Mouse (Mus musculus) olfactory bulb, adult 2 months (tissue): ENCODE measurements around the gene Skida1. TPM values are rescaled to one million over a fixed set of nuclear protein-coding genes. Genes with fewer than 3 reads are reported as not detected.
A peak's percentile ranks its signal among the peaks of the same experiment; 100 is the strongest.

ENCODE experiments used
- H3K27ac ChIP-seq: fragments of 200-500 bp; 2 replicates; pipeline ENCODE4 v1.5.1; 2012; ENCODE audit warnings: low read depth, low read length; ENCODE audit not compliant: insufficient read depth
- H3K4me1 ChIP-seq: fragments of 200-500 bp; 2 replicates; pipeline ENCODE4 v1.6.1; 2012; ENCODE audit warnings: low read length; ENCODE audit not compliant: control insufficient read depth, insufficient read depth
- H3K4me3 ChIP-seq: fragments of 200-500 bp; 2 replicates; pipeline ENCODE4 v1.5.1; 2012; ENCODE audit warnings: mild to moderate bottlenecking, low read depth, low read length, moderate library complexity; ENCODE audit not compliant: insufficient read depth
- CTCF ChIP-seq: fragments of 200-500 bp; IDR thresholded peaks from 2 replicates; pipeline ENCODE4 v1.5.1; 2012; ENCODE audit warnings: low read depth, mild to moderate bottlenecking, low read length, moderate library complexity; ENCODE audit not compliant: insufficient read depth
- POLR2A ChIP-seq: fragments of 200-500 bp; IDR thresholded peaks from 2 replicates; pipeline ENCODE4 v1.6.1; 2012; ENCODE audit warnings: mild to moderate bottlenecking, low read depth, low read length, moderate library complexity; ENCODE audit not compliant: insufficient read depth
- WGBS: fragments of 180-500 bp; shearing (Covaris S2); methylation state at CpG from one replicate; pipeline ENCODE4 v1.1.7; 2018; 5-methylcytosine and 5-hydroxymethylcytosine counted together
- polyA plus RNA-seq: library from polyadenylated mRNA; stranded (reverse); fragments of >200 nt; gene quantifications from 2 replicates; pipeline ENCODE4 v1.2.4, GENCODE M21; 2012; ENCODE audit warnings: low replicate concordance; ENCODE audit not compliant: missing spikeins, insufficient read depth, insufficient read length

The Skida1 gene
- polyA plus RNA-seq, 1 experiment, result not detected

DNA sequence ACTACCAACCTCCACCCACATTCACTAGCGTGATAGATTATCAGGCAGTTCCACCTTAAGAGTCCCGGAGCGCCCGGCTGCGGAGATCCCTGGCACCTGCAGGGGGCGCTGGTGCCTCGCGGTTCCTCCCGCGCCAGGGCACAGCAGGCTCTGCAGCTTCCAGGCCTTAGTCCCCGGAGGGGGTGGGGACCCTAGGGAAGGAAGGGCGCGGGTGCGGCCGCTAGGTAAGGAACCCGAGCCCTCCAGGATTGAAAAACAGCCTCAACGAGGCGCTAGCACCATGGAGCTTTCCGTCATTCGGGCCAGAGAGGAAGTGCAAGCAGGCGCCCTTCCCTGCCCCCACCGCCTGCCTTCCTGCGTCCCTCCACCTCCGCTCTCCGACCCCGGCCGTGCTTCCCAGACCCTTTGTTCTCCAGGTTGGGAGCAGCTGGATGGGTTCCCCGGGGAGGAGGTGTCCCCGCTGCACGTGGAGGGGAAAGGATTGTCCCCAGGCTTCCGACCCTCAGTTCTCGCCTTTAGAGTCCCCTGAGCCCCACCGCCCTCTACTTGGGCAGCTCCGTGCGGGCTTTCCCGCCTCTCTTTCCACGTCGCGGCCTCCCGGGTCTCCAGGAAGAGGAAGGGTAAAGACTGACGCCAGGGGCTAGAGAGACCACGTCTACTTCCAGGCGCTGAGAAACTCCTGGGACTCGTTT is 21.3 kb downstream of the Skida1 start:
- H3K4me3 ChIP-seq, result peak overlapping the region; percentile 82
- peak overlapping the region; percentile 14 for H3K27ac ChIP-seq
- peaks cover 20% of the 10 kb centered on the region for H3K4me1 ChIP-seq
- TF ChIP-seq POLR2A, result no peak
- TF ChIP-seq CTCF, result peak; percentile 99
- WGBS, result under 1% methylated on average over 44 of the region's 44 CpGs

DNA sequence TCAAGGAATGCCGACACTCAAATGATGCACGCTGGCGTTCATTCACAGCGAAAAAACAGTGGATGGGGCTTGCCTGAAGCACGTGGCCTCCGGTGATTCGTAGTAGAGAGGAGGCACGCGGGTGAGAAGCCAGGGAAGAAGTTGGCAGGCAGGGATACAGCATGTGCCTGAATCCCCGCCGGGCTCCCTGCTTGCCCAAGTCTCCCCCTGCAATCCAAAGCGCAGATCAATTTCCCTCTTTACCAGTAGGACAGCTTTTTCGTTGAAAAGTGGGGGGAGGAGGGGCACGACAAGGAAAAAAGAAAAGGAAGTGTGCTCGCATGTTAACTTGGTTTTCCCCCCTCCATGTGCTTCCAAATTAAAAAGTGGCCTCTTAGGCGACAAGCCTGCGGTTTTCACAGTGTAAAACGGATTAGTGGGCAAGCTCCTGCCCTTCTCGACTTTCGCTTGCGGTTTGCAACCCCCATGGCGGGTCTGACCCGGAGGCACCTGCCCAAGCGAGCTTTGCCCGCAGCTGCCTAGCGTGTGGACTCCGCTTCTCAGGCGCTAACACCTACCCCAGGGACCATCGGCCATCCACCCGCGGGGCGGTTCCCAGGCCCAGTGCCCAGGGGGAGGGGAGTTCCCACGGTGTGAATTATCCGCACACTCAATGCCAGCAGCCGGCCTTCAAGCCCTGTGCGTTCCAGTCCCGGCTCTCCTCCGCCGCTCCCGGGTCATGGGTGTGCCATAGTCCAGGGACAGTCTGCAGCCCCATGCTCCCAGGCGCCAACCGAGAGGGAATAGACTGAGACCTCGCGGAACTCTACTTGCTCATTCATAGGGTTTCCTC is 22.5 kb downstream of the Skida1 start:
- TF ChIP-seq POLR2A (no peak), CTCF (no peak)
- H3K4me1 ChIP-seq, result peaks cover 20% of the 10 kb centered on the region
- H3K4me3 ChIP-seq, result peak overlapping the region; percentile 35
- WGBS, result 1% methylated on average over 44 of the region's 44 CpGs
- no peak overlapping the region for H3K27ac ChIP-seq

DNA sequence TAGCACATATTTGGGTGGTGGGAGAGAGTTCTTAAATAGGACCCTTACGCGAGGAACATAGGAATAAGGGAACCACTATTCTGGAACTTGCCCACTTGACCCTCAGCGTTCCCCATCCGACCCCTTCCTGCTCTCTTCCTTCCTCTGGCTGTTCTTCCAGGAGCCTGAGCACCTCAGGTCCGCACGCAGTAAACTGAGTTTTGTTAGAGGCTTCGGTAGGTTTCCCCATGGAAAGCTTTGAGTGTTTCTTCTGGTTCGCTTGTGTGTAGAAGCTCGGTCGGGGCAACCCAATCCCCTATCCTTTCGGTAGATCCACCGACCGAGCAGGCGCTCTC is 23.1 kb downstream of the Skida1 start:
- Histone ChIP-seq H3K27ac (no peak overlapping the region), H3K4me3 (peak overlapping the region; percentile 35), H3K4me1 (peaks cover 20% of the 10 kb centered on the region)
- WGBS, result 9% methylated on average over 14 of the region's 14 CpGs
- TF ChIP-seq CTCF (no peak), POLR2A (no peak)

DNA sequence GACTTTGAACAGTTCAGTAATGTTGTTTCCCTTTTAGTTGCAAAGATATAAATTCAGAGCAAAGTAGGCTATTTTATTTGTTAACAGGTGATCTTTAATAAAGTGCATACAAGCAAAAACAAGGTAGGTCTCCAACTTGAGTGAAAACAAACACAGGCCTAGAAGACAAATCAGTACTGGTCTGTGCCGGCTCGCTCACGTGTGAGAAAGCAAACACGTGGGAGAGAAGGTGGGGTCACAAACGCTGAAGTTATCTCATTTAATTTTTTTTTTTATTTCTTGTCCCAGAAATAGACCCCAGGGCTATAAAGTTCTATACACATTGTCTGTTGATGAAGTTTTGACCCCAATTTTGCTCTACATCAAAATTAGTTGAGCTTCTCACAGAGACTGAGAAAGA is 23.7 kb downstream of the Skida1 start:
- Histone ChIP-seq H3K27ac (no peak overlapping the region), H3K4me1 (peaks cover 20% of the 10 kb centered on the region), H3K4me3 (no peak overlapping the region)
- TF ChIP-seq POLR2A, result no peak
- no peak for TF ChIP-seq CTCF
- 89% methylated on average over 5 of the region's 5 CpGs for WGBS

DNA sequence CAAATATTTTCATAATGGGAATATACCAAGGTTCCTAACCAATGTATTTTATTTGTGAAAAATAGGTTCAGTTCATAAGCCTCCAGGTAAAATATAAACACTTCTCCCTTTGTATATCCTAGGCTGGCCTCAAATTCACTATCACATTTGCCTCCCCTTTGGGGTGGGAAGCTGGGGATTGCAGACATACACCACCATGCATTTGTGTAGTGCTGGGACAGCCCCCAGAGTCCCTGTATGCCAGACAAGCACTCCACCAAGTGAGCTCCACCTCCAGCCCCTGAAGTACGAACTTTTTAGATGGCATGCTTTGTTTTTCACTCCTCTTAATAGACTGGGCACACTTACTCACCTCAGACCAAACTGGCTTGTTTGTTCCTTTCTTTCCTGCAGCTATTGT is 26.0 kb downstream of the Skida1 start:
- no peak for TF ChIP-seq POLR2A
- TF ChIP-seq CTCF, result no peak
- Histone ChIP-seq H3K27ac (no peak overlapping the region), H3K4me1 (peaks cover 15% of the 10 kb centered on the region), H3K4me3 (no peak overlapping the region)
- WGBS, result 73% methylated on average over 1 of the region's 1 CpGs

DNA sequence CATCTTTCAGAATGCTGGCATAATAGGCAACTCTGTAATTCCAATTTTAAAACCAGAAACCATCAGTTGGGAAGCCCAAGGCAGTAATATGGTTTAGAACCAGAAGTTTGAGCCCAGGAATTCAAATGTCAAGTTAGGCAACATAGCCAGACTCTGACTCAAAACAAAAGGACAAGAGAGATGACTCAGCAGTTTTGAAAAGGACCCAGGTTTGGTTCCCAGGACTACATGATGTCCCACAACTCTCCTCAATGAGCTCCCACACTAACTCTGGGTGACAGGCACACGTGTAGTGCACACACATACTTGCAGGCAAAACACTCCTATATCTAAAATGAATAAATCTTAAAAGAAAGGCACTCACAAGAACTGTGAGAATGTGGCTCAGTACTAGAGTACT is 29.7 kb downstream of the Skida1 start:
- TF ChIP-seq CTCF (no peak), POLR2A (no peak)
- 84% methylated on average over 1 of the region's 1 CpGs for WGBS
- Histone ChIP-seq H3K27ac (no peak overlapping the region), H3K4me1 (no peaks in the 10 kb centered on the region), H3K4me3 (no peak overlapping the region)

DNA sequence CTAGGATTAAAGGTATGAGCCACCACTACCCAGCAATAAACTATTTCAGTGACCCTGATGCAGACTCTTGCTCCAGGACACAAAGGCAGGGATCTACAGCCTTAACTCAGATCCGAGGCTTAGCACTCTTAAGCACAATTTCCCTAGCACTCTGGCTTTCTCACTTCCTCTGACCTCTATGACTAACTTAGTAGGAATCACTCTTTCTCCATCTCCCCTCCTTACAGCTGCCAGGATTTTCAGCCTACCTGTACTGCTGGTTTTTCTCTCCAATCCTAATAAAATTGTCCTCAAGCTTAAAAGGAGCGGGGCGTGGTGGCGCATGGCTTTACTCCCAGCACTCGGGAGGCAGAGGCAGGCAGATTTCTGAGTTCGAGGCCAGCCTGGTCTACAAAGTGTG is 31.5 kb downstream of the Skida1 start:
- 98% methylated on average over 6 of the region's 6 CpGs for WGBS
- no peak for TF ChIP-seq CTCF
- no peak for TF ChIP-seq POLR2A
- no peak overlapping the region for H3K4me3 ChIP-seq
- H3K4me1 ChIP-seq, result no peaks in the 10 kb centered on the region
- no peak overlapping the region for H3K27ac ChIP-seq

DNA sequence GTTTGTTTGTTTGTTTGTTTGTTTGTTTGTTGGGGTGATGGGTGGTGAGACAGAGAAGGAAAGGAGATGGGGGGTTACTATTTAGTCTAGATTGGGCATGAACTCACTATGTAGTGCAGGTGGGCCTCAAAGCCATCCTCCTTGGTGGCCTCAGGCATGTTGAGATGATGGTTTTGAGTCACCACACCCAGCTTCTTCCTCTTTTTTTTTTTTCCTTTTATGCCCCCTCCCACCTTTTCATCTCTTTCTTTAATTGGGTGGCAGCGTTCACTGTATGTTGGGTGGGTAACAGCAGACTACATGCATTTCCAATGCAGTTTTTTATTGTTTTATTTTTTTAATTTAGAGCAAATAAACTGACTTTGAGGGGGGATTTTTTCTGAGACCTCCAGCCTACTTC is 32.2 kb downstream of the Skida1 start:
- 96% methylated on average over 1 of the region's 1 CpGs for WGBS
- H3K27ac ChIP-seq, result no peak overlapping the region
- H3K4me3 ChIP-seq, result no peak overlapping the region
- H3K4me1 ChIP-seq, result no peaks in the 10 kb centered on the region
- TF ChIP-seq CTCF (no peak), POLR2A (no peak)

DNA sequence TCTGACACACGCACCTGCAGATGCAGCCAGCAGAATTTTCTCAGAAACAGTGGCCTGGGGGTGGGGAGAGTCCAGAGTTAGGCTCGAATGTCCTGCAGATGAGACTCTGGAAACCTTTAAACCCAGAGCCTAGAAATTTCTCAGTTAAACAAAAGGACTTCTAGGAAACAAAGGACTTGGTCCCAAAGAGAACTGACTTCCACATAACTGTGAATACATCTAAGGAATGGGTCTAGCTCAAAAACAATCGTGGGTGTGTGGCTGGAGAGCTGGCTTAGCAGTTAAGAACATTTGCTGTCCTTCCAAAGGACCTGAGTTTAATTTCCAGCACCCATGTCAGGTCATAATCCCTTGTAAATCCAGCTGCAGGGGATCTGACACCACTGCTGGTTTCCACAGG is 33.3 kb downstream of the Skida1 start:
- no peak overlapping the region for H3K27ac ChIP-seq
- no peak overlapping the region for H3K4me3 ChIP-seq
- no peaks in the 10 kb centered on the region for H3K4me1 ChIP-seq
- 67% methylated on average over 3 of the region's 3 CpGs for WGBS
- TF ChIP-seq CTCF, result no peak
- TF ChIP-seq POLR2A, result no peak

DNA sequence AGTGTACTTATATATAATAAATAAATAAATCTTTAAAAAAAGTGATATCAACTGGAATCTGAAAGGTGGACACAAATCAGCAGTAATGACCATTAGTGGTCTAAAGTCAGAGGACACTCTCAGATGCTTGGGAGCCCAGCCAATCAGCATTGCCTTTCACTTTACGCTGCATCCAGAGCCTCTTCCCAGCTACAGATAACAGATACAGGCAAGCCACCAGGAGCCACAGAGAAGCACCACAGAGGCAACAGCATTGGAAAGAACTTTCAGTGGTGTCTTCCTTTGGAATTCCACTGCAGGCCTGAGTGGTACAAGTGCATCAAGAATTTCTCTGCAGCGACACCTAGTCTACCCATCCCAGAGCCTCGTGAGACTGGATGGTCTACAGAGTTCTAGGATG is 36.0 kb downstream of the Skida1 start:
- no peak for TF ChIP-seq CTCF
- TF ChIP-seq POLR2A, result no peak
- no peaks in the 10 kb centered on the region for H3K4me1 ChIP-seq
- 93% methylated on average over 3 of the region's 3 CpGs for WGBS
- H3K27ac ChIP-seq, result no peak overlapping the region
- no peak overlapping the region for H3K4me3 ChIP-seq
